Mouse (Mus musculus): ENCODE results near the gene Kcnip4.

Kcnip4 gene

GRCm38 (mm10) chr5:49524394-49525241, at the start of gene Kcnip4:
Kcnip4 (minus strand) TSS chr5:49524907.
- DNase-seq: peak; percentile 13 to 30

GRCm38 (mm10) chr5:49571876-49572275, 47.2 kb upstream of the Kcnip4 start:
- DNase-seq: no peak

GRCm38 (mm10) chr5:49563751-49564150, 39.0 kb upstream of the Kcnip4 start:
- no peak for DNase-seq

GRCm38 (mm10) chr5:49557436-49557835, 32.7 kb upstream of the Kcnip4 start:
- no peak for DNase-seq

GRCm38 (mm10) chr5:49547884-49548283, 23.2 kb upstream of the Kcnip4 start:
- no peak for DNase-seq

GRCm38 (mm10) chr5:49529362-49529761, 4.7 kb upstream of the Kcnip4 start:
- no peak for DNase-seq

- DNase-seq: no peak
Observed at GRCm38 (mm10) chr5:49525242-49525612, 520 bp upstream of the Kcnip4 start.

- DNase-seq: no peak
Observed at GRCm38 (mm10) chr5:49523997-49524393, 712 bp downstream of the Kcnip4 start.

- DNase-seq: no peak
Observed at GRCm38 (mm10) chr5:49522986-49523385, 1.7 kb downstream of the Kcnip4 start.

GRCm38 (mm10) chr5:49498743-49499142, 26.0 kb downstream of the Kcnip4 start:
- DNase-seq: no peak

- no peak for DNase-seq
Observed at GRCm38 (mm10) chr5:49487270-49487669, 37.4 kb downstream of the Kcnip4 start.

- DNase-seq: no peak
Observed at GRCm38 (mm10) chr5:49470738-49471137, 54.0 kb downstream of the Kcnip4 start.

GRCm38 (mm10) chr5:49460643-49461276, 63.9 kb downstream of the Kcnip4 start:
- DNase-seq: no peak

- DNase-seq: no peak
Observed at GRCm38 (mm10) chr5:49453100-49453499, 71.6 kb downstream of the Kcnip4 start.

GRCm38 (mm10) chr5:49451295-49451694, 73.4 kb downstream of the Kcnip4 start:
- DNase-seq: no peak

GRCm38 (mm10) chr5:49450876-49451275, 73.8 kb downstream of the Kcnip4 start:
- no peak for DNase-seq

GRCm38 (mm10) chr5:49437236-49437635, 87.5 kb downstream of the Kcnip4 start:
- no peak for DNase-seq

- no peak for DNase-seq
Observed at GRCm38 (mm10) chr5:49427689-49428088, 97.0 kb downstream of the Kcnip4 start.

- no peak for DNase-seq
Observed at GRCm38 (mm10) chr5:49419707-49420106, 105.0 kb downstream of the Kcnip4 start.

GRCm38 (mm10) chr5:49408351-49408750, 116.4 kb downstream of the Kcnip4 start:
- DNase-seq: no peak

- no peak for DNase-seq
Observed at GRCm38 (mm10) chr5:49370543-49371076, 154.1 kb downstream of the Kcnip4 start.

GRCm38 (mm10) chr5:49368636-49369423, 155.9 kb downstream of the Kcnip4 start:
- peak in 1 of 2 experiments; percentile 31 for DNase-seq

- no peak for DNase-seq
Observed at GRCm38 (mm10) chr5:49356381-49356780, 168.3 kb downstream of the Kcnip4 start.

Measured in lung, postnatal 4 days (tissue).